Mouse (Mus musculus): ENCODE results near the gene Miga1.

GRCm38 (mm10) chr3:152336085-152336484 is 4.1 kb downstream of the Miga1 start:
- TF ChIP-seq HCFC1 (IDR thresholded peaks at IDR 0.05; ENCODE audit: borderline replicate concordance, insufficient read depth, low read length) (no peak), ZC3H11A (IDR thresholded peaks at IDR 0.05; ENCODE audit: borderline replicate concordance, low read depth, low read length) (no peak), MAFK (IDR thresholded peaks at IDR 0.05; ENCODE audit: insufficient read depth, low read depth, low read length) (no peak), CHD2 (IDR thresholded peaks at IDR 0.05; ENCODE audit: low read depth, low read length) (no peak)

Measured in ES-E14 (cell line).